Comparison of ENCODE assay signal across 11 mouse cellular contexts in the genomic region with DNA sequence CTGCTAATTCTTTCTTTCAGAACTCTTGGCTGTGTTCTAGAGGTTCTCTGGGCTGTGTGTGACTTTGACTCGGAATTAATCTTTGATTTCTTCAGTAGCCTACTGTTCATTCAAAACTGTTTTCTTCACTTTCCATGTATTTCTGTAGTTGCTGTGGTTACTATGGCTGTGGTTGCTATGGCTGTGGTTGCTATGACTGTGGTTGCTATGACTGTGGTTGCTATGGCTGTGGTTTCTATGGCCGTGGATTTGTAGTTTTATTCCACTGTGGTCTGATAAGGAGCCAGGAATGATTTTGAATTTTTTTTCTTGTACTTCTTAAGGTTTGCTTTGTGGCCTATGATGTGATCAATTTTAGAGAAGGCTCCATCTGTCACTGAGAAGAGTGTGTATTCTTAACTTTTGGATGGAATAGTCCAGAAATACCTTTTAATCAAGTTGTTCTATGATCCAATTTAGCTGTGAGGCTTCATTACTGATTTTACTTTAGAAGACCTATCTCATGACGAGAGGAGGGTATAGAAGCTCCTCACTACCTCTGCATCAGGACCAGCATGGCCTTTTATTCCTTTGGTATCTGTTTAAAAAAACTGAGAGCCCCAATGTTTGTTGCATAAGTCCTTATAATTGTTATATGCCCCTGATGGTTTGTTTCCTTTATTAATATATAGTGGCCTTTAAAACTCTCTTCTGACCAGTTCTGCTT. TPM values are rescaled to one million over a fixed set of nuclear protein-coding genes. Genes with fewer than 3 reads are reported as not detected.
A peak's percentile ranks its signal among the peaks of the same experiment; 100 is the strongest.
DNase-seq lines count a peak whose midpoint lies in the region; ATAC-seq lines count a peak whose summit lies in the region.
"Had no signal": no experiment of that assay in that cellular context is flagged by ENCODE, and none has a peak within 500 bp of the region (broad histone marks: within the 10 kb centered on the region; RNA-seq: fewer than 3 reads in every experiment).

No protein-coding gene starts in this region.

- ATAC-seq in frontal cortex, adult (ENCODE audit: low TSS enrichment): peak; percentile 100
- ATAC-seq in neural tube, embryonic 14.5 days (ENCODE audit: low read depth): peak; percentile 96
- no peak for ATAC-seq in heart, embryonic 12.5 days (ENCODE audit: insufficient number of reproducible peaks, low FRiP score)

- peak; percentile 47 for DNase-seq in embryo, embryonic 11 days
- peak; percentile 27 to 58 for DNase-seq in left cerebral cortex, adult 18-20 months (ENCODE audit: low spot score in 2 of 2)
- DNase-seq in gastrocnemius, postnatal 14 days: no peak
- no peak for DNase-seq in kidney, postnatal 36 days
- DNase-seq: thymus, postnatal 4 days had no signal

- 0 out of 2 replicates have a peak, but pooled peaks cover 6% of the 10 kb centered on the region for H3K4me1 ChIP-seq in neural tube, embryonic 14.5 days (ENCODE audit: control insufficient read depth, insufficient read depth, low read length)
- no peaks in the 10 kb centered on the region for H3K4me1 ChIP-seq in heart, embryonic 12.5 days (replicated peaks)

- intact Hi-C loops in gastrocnemius, postnatal 14 days (cut with DNase I; ENCODE audit: low total_unique reads): no loop called here

- no peaks in the 10 kb centered on the region for H3K36me3 ChIP-seq in neural tube, embryonic 14.5 days (ENCODE audit: control insufficient read depth, insufficient read depth, low read length)
- H3K36me3 ChIP-seq in heart, embryonic 12.5 days: no peaks in the 10 kb centered on the region

- no peaks in the 10 kb centered on the region for H3K27me3 ChIP-seq in neural tube, embryonic 14.5 days (ENCODE audit: control insufficient read depth, insufficient read depth, low read length)
- H3K27me3 ChIP-seq in heart, embryonic 12.5 days (replicated peaks): no peaks in the 10 kb centered on the region

- no peaks in the 10 kb centered on the region; the same call in 1 of the 2 replicates for H3K9me3 ChIP-seq in neural tube, embryonic 14.5 days (ENCODE audit: control insufficient read depth, low read length)
- H3K9me3 ChIP-seq in heart, embryonic 12.5 days (replicated peaks): peaks cover 5% of the 10 kb centered on the region

- no peak overlapping the region for H3K4me2 ChIP-seq in neural tube, embryonic 14.5 days (ENCODE audit: low read depth, low read length)
- no peak overlapping the region for H3K4me2 ChIP-seq in heart, embryonic 12.5 days

- H3K27ac ChIP-seq in neural tube, embryonic 14.5 days (ENCODE audit: low read depth, low read length): no peak overlapping the region; the same call in 1 of the 2 replicates
- no peak overlapping the region for H3K27ac ChIP-seq in heart, embryonic 12.5 days (ENCODE audit: poor library complexity, severe bottlenecking)

- H3K9ac ChIP-seq in neural tube, embryonic 14.5 days (replicated peaks; ENCODE audit: low read depth, low read length): no peak overlapping the region
- H3K9ac ChIP-seq in heart, embryonic 12.5 days: no peak overlapping the region

- H3K4me3 ChIP-seq in neural tube, embryonic 14.5 days (ENCODE audit: low read depth, low read length): no peak overlapping the region
- H3K4me3 ChIP-seq in heart, embryonic 12.5 days: no peak overlapping the region
- H3K4me3 ChIP-seq: erythroblast, embryonic 14.5 days; megakaryocyte, embryonic 14.5 days had no signal

- WGBS in neural tube, embryonic 14.5 days: 33% methylated on average over 3 of the region's 3 CpGs
- 47% methylated on average over 3 of the region's 3 CpGs for WGBS in heart, embryonic 12.5 days

RNA-seq across cellular contexts. Expression of gene Dhrs2, which starts 16.6 kb away (rescaled TPM):
- total RNA-seq in left cerebral cortex, adult 18-20 months (2021): not detected
- 1.0 and 1.9 TPM in 2 replicates for polyA plus RNA-seq in neural tube, embryonic 14.5 days (2014; fragmentation: Nextera tagmentation; extraction: Ambion mirVana)
- total RNA-seq in gastrocnemius, postnatal 14 days (2021): under 1 TPM in 1 of 2 experiments, not detected in 1; 0.16 TPM
- not detected in 2 replicates for polyA plus RNA-seq in heart, embryonic 12.5 days (2016; fragmentation: Nextera tagmentation; extraction: Ambion mirVana)
- polyA plus RNA-seq: erythroblast, embryonic 14.5 days; large intestine, adult 2 months had no signal

Comparison
In these comparisons a context has a peak if more than half of its experiments do, and no peak if none do; other contexts are left out.
1. DNase-seq: peak in embryo, embryonic 11 days (single experiment) and left cerebral cortex, adult 18-20 months (2 of 2); none in gastrocnemius, postnatal 14 days (single experiment) and kidney, postnatal 36 days (0 of 2).